Mouse (Mus musculus) thymus, adult 18-20 months (tissue): Measurements from ENCODE around the gene Pip5kl1.

ENCODE experiments used
- DNase-seq, 2 experiments: peaks; one replicate each; pipeline ENCODE4 v3.0.0; 2022; ENCODE audit warnings: mixed read lengths in 2 of 2

Gene Pip5kl1

DNA sequence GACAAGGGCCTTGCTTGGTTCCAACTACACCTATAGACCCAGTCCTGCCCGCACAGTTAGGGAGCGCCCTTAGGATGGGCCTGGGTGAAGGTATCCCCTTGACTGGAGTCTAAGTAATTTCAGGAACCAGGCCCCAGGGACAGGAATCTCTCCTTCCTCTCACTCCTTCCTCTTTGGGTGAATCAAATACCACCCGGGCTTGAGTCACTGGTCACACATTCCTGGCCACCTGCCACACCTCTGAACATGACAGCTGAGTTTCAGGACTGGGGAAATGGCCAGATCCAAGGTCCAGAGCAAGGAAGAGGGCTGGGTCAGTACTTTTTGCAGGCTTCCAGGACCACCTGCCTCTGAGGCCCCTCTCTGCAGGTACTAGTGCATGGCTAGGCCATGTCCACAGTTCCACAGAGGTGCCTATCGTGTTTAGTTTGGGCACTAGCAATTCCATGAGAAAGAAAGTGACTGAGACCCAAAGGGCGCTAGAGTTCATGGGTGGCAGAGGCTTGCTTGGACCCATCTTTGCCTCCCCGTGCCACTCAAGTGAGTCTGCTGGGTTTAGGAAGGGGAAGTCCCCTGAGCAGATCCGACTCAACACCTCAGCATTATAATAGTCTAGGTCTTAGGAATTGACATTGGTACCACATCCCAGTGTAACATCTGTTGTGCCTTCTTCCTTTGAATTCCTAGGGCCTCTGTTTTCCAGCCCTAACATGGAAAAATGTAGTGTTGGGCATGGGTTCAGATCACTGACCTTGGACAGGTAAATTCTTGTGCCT lies 26.4 kb upstream of the Pip5kl1 start:
- no peak for DNase-seq

DNA sequence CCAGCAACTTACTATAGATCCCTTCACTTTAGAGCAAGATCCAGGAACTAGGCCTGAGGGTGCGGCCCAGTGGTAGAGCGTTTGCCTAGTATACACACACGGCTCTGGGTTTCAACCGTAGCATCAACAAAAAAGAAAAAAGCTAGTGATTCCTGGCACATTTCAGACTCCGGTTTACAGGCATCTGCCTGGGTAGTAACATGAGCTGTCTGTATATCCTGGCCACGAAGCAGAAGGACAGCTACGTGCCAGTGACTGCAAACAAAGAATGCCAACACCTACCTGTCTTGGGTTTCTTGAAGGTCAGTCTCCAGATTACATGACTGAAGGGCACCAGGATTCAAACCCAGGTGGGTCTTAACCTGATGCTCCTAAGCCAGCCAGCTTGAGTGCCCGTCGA lies 25.4 kb upstream of the Pip5kl1 start:
- no peak for DNase-seq

DNA sequence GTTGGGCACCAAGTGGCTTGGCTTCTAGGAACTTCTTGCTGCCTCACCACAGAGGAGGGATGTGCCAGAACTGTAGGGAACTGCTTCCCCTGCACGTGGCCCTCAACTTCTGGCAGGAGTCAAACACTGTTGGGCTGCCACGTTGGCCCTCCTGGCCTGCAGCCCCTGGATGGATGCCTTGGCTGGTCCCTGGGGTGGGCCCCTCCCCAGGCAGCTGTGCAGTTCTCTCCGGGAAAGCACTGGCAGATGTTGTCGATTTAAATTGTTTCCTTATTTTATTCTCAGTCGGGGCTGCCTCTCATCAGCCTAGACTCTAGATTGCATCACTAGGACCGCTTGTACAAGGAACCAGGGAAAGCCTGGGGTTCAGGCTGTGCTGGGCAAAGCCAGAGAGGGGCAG lies 24.8 kb upstream of the Pip5kl1 start:
- no peak for DNase-seq

DNA sequence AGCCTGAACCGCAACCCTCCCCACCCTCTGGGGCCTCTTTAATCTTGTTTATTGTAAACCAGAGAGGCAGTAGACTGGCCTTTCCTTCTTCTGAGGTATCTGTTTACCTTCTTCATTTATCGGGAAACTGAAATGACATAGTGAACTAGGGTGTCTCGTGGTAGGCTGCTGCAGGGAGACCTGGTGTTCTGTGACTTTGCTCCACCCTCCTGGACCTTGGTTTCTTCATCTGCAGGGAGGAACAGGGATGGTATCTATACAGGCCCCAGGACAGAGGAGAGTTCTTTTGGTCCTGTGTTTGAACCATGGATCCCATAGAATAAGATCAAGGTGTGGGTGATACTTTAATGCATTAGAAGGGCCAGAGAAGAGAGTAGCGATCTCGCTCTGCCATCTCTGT lies 23.4 kb upstream of the Pip5kl1 start:
- no peak for DNase-seq

DNA sequence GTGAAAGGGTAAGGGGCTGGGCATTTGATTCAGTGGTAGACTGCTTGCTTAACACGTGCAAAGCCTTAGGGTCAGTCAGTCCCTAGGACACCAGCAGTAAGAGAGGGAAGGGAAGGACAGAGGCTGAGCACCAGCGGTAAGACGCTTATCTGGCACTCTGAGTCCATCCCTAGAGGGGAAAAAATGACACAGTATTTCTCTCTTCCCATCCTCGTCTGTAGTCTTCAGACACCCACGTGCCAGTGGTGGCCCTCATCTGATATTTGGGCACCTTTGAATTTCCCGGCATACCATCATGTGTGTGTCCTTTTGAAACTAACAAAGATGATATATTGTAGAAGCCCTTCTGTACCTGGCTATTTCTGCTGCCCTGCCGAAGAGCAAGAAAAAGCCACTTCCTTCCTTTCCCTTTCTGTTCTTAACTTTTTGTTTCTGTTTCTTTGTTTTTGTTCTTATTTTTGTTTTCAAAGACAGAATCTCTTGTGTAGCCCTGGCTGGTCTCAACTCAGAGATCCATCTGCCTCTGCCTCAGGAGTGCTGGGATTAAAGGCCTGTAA lies 20.9 kb upstream of the Pip5kl1 start:
- no peak for DNase-seq

DNA sequence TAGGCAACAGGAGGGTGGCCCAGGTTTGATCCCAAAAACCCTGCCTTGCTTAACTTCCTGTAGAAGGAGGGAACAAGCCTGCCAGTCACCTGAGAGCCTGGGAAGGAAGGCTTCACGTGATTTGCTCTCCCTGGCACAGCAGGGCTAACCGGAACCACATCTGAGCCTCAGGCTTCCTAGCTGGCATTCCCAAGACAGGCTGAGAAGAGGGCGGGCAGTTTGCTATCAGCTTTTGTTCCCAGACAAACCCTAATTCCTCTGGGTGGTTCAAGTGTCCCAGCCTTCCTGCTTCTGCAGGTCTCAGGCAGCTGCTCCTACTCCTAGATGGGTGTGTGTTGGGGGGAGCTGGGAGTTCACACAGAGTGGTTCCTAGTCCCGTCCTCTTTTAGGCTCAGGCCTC lies 19.1 kb upstream of the Pip5kl1 start:
- no peak for DNase-seq

DNA sequence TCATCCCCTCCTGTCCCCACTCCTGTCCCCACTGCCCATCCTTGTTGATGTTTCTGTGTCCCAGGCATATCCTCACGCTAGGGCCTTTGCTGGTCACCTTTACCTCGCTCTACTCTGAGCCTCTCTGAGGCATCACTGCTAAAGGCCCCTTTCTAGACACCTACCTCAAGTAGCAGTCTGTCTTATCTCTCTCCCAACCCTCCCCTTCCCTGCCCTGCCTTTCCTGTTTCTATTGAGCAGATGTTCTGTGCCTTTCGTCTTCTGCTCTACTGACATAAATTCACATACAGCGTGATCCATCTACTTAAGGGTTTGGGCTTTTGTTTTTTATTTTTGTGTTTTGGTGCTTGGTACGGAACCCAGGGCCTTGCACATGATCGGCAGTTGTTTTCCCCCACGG lies 18.6 kb upstream of the Pip5kl1 start:
- no peak for DNase-seq

DNA sequence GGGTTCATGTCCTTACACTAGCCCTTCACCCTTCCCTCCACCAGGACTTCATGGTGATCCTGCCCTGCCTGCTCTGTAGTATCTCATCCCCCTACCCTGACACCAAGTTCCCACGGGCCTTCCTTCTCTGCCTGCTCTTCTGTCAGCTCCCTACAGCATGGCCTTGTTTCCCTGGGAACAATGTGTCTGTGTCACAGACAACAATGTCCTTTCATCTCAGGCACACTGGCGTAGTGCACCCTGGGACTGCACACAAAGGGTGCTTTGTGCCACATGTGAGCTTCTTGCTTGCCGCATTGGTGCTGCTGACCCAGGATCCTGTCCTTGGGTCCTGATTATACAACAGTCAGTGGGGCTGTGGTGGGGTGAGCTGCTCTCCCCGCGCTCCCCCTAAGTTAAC lies 15.0 kb upstream of the Pip5kl1 start:
- DNase-seq, result no peak

DNA sequence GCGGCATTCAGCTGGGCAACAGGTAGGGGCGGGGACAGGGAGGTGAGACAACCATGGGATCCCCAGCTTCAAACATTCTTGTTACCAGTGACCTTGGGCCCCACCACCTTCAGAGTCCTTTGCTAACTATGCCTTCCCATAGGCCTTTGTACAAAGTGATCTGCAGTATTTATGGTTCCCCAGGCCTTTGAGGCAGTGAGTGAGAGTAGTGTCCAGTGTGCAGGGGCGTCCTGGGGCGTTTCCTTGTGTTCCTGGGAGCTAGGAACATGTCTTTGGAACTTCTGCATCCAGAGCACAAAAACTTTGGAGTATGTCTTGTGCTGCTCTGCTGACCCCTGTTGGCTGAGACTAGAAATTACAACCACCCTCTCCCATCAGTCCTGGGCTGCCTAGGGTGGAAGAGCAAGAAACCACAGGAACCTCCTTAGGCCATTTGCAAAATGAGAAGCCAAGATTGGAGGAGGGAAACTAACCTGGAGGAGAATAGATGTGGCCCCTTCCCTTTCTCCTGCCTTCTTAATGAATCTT lies 8.0 kb upstream of the Pip5kl1 start:
- DNase-seq, result peak in 1 of 2 experiments; percentile 55

DNA sequence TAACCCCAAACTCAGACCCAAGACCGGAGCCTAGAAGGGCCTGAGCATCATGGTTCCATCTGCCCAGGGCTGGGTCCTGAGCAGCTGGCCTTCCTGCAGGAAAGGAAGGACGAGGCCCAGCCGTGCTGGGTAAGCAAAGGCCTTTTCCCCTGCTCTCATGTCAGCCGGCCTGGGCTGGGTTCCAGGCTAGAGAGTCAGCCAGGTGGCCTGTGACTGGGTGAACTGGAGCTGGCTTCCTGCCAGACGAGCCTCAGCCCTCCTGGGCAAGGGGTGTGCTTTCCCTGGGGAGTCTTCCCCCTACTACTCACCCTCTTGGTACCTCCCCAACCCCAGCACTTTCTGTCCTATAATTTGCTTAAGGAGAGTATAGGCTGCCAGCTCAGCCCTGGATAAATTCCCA lies 6.4 kb upstream of the Pip5kl1 start:
- DNase-seq, result no peak

DNA sequence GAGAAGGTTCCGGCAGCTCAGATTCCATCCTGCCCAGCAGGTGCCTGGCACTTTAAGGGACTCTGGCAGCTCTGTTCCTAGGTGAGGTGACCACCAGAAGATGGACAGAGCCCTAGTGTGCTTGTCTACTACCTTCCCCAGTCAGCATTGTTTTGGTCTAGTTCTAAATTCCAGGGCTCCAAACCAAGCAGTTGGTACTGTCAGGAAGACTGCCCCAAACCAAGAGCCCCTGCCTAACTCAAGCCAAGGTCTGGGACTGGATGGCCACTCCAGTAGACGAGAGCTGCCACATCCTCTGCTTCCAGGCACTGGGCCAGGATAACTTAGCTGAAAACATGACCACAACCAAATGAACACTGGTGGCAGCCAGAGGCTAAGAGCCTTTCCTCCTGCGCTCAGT lies 5.7 kb upstream of the Pip5kl1 start:
- no peak for DNase-seq

DNA sequence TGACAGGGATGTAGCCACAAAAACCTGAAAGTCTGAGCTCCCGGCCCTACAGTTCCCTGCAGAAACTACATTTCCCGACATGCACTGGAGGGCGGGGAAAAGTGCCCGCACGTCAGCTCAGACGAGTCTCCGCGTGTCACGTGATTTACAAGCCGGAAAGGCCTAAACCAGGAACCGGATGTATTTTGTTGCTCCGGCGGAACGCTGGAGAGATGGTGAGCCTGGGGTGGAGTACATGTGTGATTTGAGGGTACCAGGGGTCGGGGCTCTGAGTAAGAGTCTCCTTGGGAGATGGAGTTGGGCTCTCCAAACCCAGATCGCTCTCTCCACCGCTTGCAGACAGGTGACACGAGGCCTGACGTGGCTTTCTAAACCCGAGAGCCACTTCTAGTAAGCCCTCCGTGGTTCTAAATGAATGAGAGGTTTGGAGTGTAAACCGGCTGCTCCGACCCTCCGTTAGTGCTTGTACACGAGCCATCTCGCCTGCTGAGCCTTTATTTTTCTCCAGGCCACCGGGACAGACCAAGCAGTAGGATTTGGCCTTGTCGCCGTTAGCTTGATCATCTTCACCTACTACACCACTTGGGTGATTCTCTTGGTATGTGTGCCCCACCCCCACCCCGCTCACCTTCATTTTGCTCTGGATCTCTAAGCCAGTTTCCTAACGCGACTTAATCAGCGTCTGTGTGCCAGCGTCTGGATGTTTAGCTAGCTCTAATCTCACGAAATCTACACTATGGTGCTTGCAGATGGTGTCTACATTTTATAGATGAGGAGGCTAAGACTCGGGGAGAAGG lies 3.7 kb upstream of the Pip5kl1 start, which contains the start of gene Dpm2:
Gene Dpm2 (plus strand): TSS at position 161 of the 797 bp plus-strand sequence.
- DNase-seq, result peak; percentile 81 to 88

DNA sequence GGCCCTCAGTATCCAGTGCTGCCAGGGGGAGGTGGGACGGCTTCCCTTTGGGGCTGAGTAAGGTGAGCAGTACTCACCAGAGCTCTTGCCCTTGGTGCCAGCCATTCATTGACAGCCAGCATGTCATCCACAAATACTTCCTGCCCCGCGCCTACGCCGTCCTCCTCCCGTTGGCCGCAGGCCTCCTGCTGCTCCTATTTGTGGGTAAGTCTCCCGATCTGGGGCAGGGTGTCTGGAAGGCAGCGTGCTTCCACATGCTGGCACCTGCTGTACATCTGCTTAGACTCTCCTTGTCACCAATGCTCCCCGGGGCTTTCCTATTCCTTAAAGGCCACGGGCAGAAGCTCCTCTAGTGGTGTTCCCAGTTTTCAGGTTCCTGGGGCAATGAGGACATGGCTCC lies 2.4 kb upstream of the Pip5kl1 start:
- no peak for DNase-seq

DNA sequence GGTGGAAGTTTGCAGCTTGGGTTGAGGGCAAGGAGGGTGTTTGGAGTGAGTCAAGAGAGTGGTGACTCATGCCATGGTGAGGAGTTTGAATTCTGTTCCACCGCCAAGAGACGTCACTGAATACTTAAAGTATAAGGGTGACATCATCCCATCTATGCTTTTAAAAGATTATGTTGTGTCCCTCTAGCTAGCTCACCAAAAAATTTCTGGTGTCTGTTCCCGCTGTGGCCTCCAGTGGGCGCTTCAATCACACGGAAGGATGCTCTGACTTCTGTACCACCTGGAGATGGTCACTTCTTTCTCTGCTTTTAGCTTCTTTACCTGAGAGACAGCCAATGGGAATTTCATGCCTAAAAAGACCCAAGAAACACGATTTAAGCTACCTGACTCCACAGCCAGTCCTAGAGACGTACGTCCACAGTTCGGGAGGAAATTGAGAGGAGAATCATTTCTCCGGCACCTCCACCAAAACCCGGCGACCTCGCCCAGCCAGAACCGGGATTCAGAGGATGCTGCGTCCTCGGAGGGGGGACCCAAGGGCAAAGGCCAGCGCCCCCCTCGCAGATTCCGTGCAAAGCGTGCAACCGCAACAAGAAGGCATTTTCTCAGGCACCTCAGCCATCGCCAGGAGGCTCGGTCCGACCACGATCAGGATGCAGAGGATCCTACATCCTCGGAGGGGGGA lies 446 bp downstream of the Pip5kl1 start:
- no peak for DNase-seq

DNA sequence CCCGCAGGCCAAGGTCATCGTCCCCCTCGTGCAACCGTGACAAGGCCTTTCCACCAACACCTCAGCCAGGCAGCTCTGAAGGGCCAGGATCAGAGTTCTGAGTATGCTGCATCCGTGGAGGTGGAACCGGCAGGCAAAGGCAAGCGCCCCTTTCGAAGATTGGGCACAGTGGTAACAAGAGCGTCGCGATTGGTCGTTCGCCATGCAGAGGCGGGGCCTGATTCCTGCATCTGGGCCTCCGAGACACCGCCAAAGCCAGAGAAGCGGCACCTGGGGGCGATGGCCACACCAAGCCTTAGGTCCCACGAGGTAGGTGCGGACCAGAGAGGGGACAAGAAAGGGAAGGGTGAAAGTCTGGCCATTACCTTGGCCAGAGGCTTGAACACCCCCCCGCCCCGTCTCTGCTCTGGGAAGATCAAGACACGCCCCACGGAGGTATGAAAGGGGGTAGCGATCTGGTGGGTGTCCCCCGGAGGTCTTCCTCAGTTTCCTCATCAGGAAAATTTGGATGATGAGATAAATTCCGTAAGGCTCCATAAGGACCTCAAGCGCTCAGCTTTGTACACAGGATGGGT lies 1.1 kb downstream of the Pip5kl1 start, which contains the start of gene 9430097D07Rik:
Gene 9430097D07Rik (minus strand): TSS at position 99 of the 575 bp plus-strand sequence.
- DNase-seq, result peak in 1 of 2 experiments; percentile 32

DNA sequence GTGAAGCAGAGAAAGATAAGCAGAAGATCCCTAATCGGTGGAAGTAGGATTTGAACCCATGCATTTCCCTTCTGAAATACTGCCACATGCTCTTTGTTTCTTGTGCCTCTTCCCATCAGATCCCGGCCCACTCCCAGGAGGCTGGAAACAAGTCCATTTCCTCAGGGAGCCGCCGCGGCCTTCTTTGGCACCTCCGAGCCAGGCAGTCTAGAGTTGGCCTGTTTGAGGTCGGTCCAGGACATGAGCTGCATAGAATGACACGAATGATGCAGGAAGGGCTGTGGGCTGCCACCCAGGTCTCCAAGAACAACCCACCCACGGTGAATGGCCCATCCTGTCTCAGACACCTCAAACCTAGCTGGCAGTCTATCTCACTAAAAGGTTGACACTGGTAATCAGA lies 1.9 kb downstream of the Pip5kl1 start:
- DNase-seq, result no peak

DNA sequence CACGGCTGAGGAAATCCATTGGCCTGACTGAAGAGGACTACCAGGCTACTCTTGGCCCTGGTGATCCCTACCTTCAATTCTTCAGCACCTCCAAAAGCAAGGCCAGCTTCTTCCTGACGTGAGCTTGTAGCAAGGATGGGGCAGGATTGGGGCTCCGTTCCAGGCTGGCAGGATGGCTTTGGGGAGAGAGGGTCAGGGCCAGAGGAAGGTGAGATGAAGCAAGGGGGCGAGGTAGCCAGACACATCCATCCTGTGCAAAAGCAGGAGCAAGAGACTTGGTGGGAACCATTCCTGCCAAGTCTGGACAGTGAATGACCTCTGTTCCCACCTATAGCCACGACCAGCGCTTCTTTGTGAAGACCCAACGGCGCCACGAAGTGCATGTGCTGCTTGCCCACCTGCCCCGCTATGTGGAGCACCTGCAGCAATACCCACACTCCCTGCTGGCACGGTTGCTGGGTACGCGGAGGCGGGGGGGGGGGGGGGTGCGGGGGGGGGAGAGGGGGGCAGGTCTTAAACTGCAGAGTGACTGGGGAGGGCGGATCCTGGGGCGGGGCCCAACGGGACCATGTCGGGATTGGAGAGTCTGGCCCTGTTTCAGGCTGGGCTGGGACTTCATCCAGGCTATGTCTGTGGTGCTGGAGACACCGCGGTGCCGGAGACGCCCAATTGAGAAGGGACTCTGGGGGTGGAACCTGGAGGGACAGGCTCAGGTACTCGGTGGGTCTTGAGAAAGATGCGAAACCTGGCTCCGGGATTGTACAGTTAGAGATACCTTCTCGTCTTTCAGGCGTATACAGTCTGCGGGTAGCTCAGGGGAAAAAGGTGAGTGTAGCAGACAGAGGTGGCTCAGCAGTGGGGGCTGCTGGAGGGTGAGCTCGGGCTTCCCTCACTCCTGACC lies 3.8 kb downstream of the Pip5kl1 start:
- DNase-seq, result no peak

DNA sequence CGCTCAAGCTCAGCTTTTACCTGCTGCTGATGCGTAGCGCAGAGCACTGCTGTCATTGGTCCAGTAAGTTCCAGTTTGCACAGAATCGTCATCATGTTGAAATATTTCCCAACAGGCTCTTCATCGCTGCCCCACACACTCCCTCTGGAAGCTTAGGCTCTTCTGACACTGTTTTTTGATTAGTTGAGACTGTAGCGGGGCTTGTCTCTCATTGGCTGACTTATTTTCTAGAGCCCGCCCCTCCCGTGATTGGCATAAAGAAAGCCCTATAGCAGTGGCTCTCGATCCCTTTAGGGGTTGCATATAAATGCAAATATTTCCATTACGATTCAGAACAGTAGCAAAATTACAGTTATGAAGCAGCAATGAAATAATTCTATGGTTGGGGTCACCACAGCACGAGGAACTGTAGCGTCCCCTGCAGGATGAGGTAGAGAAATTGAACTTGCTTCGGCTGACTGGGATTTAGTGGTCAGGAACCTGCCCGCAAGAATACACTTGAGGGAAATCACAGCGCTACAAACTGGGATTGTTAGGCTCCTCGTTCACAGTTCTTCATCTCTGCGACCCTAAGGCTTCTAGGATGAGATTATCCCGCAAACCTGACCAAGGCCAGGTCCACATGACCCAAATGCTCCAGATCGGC lies 7.0 kb downstream of the Pip5kl1 start:
- DNase-seq, result no peak

DNA sequence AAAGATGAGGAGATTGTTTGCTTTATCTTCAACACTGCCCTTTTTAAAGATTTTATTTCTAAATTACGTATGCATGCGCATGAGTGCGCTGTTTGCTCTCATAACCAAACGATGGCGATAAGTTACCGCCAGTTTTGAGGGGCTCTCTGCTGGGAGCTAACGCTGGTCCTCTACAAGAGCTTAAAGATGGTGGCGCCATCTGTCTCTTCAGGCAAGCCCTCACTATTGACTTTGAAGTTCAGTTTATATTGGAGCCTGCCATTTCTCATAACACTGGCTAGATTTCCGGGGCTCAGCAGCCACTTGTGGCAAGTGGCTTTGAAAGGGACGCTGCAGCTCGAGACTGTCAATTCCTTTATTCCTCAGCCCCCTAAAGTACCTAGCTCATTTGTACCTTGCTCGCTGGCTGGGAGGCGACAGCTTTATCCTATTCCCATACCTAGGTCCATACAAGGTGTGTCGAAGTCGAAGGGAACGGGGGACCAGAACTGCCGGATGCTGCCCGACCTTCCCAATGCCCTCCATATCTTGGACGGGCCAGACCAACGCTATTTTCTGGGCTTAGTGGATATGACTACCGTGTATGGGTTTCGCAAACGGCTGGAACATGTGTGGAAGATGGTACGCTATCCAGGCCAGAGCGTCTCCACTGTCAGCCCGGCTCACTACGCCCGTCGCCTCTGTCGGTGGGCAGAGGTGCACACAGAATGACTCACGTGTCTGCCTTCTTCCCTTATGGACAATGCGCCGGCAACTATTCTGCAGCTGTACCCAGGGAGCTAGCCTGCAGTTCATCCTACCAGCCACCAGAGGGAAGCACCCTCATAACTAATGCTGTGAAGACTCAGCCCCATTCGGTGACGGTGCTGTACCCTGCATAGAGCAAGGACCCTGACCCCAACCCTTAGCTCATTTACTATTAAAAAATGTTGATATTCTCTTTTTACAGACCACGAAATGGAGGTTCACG lies 8.5 kb downstream of the Pip5kl1 start:
- DNase-seq, result peak; percentile 54 to 65
